Mouse (Mus musculus): Measurements from ENCODE around the gene Babam2. TPM values are rescaled to one million over a fixed set of nuclear protein-coding genes. Genes with fewer than 3 reads are reported as not detected.
"Not testable (repeated sequence)": the region's sequence is repeated elsewhere in the genome, so short reads cannot be mapped to it uniquely, and the experiment has no call there.

The Babam2 gene
- polyA plus RNA-seq, 1 experiment from 2014 or later, result 32.3 TPM

GRCm38 (mm10) chr5:31966741-31967140 is 269.3 kb downstream of the Babam2 start:
- Histone ChIP-seq H3K27ac (ENCODE audit: low read depth, low read length) (no peak overlapping the region), H3K4me2 (ENCODE audit: low read length) (no peak overlapping the region), H3K9me3 (replicated peaks; ENCODE audit: control insufficient read depth, low read length) (no peaks in the 10 kb centered on the region), H3K4me3 (ENCODE audit: low read depth, low read length) (no peak overlapping the region), H3K27me3 (replicated peaks; ENCODE audit: control insufficient read depth, insufficient read depth, low read length) (no peaks in the 10 kb centered on the region), H3K4me1 (ENCODE audit: control insufficient read depth, insufficient read depth, low read length) (no peaks in the 10 kb centered on the region), H3K36me3 (ENCODE audit: control insufficient read depth, insufficient read depth, low read length) (no peaks in the 10 kb centered on the region), H3K9ac (ENCODE audit: low read length) (no peak overlapping the region)
- 55% methylated on average over 5 of the region's 5 CpGs for WGBS
- DNase-seq (ENCODE audit: low spot score) (no peak), ATAC-seq (no peak)

GRCm38 (mm10) chr5:31967526-31967925 is 270.0 kb downstream of the Babam2 start:
- DNase-seq (ENCODE audit: low spot score) (no peak), ATAC-seq (no peak)
- H3K9me3 ChIP-seq (replicated peaks; ENCODE audit: control insufficient read depth, low read length), result no peaks in the 10 kb centered on the region
- no peak overlapping the region for H3K4me2 ChIP-seq (ENCODE audit: low read length)
- H3K27me3 ChIP-seq (replicated peaks; ENCODE audit: control insufficient read depth, insufficient read depth, low read length), result no peaks in the 10 kb centered on the region
- no peaks in the 10 kb centered on the region for H3K4me1 ChIP-seq (ENCODE audit: control insufficient read depth, insufficient read depth, low read length)
- no peak overlapping the region for H3K9ac ChIP-seq (ENCODE audit: low read length)
- H3K36me3 ChIP-seq (ENCODE audit: control insufficient read depth, insufficient read depth, low read length), result no peaks in the 10 kb centered on the region
- no peak overlapping the region for H3K27ac ChIP-seq (ENCODE audit: low read depth, low read length)
- WGBS, result 85% methylated on average over 4 of the region's 4 CpGs
- H3K4me3 ChIP-seq (ENCODE audit: low read depth, low read length), result no peak overlapping the region

DNA sequence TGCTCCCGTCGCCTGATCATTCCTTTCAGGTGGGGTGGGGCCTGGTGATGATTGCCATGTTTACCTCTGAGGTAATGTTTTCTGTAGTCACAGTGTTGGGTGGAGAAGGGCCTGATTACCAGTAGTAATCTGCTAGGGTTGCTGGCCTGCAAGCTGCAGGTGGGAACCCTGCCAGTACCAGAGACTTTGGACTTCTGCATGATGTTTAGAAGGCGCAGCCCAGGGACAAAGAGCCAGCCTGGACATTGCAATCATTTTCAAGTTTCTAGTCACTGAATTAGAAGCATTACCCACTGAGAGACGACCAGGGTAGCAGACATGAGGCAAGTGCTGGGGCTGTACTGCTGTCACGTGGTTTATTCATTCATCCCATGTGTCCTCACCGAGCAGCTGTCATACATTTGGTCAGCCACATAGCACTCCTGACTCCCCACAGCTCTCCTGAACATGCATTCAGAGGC is 270.6 kb downstream of the Babam2 start:
- ATAC-seq (no peak), DNase-seq (ENCODE audit: low spot score) (no peak)
- no peak overlapping the region for H3K27ac ChIP-seq (ENCODE audit: low read depth, low read length)
- H3K9ac ChIP-seq (ENCODE audit: low read length), result no peak overlapping the region
- no peaks in the 10 kb centered on the region for H3K4me1 ChIP-seq (ENCODE audit: control insufficient read depth, insufficient read depth, low read length)
- WGBS, result 82% methylated on average over 6 of the region's 6 CpGs
- H3K36me3 ChIP-seq (ENCODE audit: control insufficient read depth, insufficient read depth, low read length), result no peaks in the 10 kb centered on the region
- no peak overlapping the region for H3K4me2 ChIP-seq (ENCODE audit: low read length)
- H3K4me3 ChIP-seq (ENCODE audit: low read depth, low read length), result no peak overlapping the region
- no peaks in the 10 kb centered on the region for H3K27me3 ChIP-seq (replicated peaks; ENCODE audit: control insufficient read depth, insufficient read depth, low read length)
- no peaks in the 10 kb centered on the region for H3K9me3 ChIP-seq (replicated peaks; ENCODE audit: control insufficient read depth, low read length)

DNA sequence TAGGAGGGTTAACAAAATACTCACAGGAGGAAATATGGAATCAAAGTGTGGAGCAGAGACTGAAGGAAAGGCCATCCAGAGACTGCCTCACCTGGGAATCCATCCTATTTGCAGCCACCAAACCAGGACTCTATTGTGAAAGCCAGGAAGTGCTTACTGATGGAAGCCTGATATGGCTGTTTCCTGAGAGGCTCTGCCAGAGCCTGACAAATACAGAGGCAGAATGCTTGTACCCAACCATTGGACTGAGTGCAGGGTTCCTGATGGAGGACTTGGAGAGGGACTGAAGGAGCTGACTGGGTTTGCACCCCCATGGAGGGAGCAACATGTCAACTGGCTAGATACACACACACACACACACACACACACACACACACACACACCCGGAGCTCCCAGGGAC is 274.9 kb downstream of the Babam2 start:
- not testable (repeated sequence) for DNase-seq (ENCODE audit: low spot score); H3K27ac ChIP-seq (ENCODE audit: low read depth, low read length); H3K4me1 ChIP-seq (ENCODE audit: control insufficient read depth, insufficient read depth, low read length); H3K9ac ChIP-seq (ENCODE audit: low read length); H3K27me3 ChIP-seq (replicated peaks; ENCODE audit: control insufficient read depth, insufficient read depth, low read length); H3K36me3 ChIP-seq (ENCODE audit: control insufficient read depth, insufficient read depth, low read length); H3K9me3 ChIP-seq (replicated peaks; ENCODE audit: control insufficient read depth, low read length); ATAC-seq; H3K4me3 ChIP-seq (ENCODE audit: low read depth, low read length); H3K4me2 ChIP-seq (ENCODE audit: low read length)
- 100% methylated on average over 1 of the region's 1 CpGs for WGBS

GRCm38 (mm10) chr5:31974614-31975168 is 277.2 kb downstream of the Babam2 start:
- WGBS, result 81% methylated on average over 3 of the region's 3 CpGs
- ATAC-seq, result no peak

GRCm38 (mm10) chr5:31982061-31982460 is 284.6 kb downstream of the Babam2 start:
- Histone ChIP-seq H3K4me2 (ENCODE audit: low read length) (no peak overlapping the region), H3K27me3 (replicated peaks; ENCODE audit: control insufficient read depth, insufficient read depth, low read length) (no peaks in the 10 kb centered on the region), H3K4me1 (ENCODE audit: control insufficient read depth, insufficient read depth, low read length) (no peaks in the 10 kb centered on the region), H3K9me3 (replicated peaks; ENCODE audit: control insufficient read depth, low read length) (no peaks in the 10 kb centered on the region), H3K27ac (ENCODE audit: low read depth, low read length) (no peak overlapping the region), H3K36me3 (ENCODE audit: control insufficient read depth, insufficient read depth, low read length) (no peaks in the 10 kb centered on the region), H3K9ac (ENCODE audit: low read length) (no peak overlapping the region), H3K4me3 (ENCODE audit: low read depth, low read length) (no peak overlapping the region)
- ATAC-seq, result no peak
- DNase-seq (ENCODE audit: low spot score), result no peak
- 93% methylated on average over 5 of the region's 5 CpGs for WGBS

More at GRCm38 (mm10) chr5:31974614-31975168, 277.2 kb downstream of the Babam2 start:
- Histone ChIP-seq H3K9me3 (replicated peaks; ENCODE audit: control insufficient read depth, low read length) (no peaks in the 10 kb centered on the region), H3K4me2 (ENCODE audit: low read length) (no peak overlapping the region), H3K36me3 (ENCODE audit: control insufficient read depth, insufficient read depth, low read length) (no peaks in the 10 kb centered on the region), H3K4me1 (ENCODE audit: control insufficient read depth, insufficient read depth, low read length) (no peaks in the 10 kb centered on the region), H3K4me3 (ENCODE audit: low read depth, low read length) (no peak overlapping the region), H3K27me3 (replicated peaks; ENCODE audit: control insufficient read depth, insufficient read depth, low read length) (no peaks in the 10 kb centered on the region), H3K27ac (ENCODE audit: low read depth, low read length) (no peak overlapping the region), H3K9ac (ENCODE audit: low read length) (no peak overlapping the region)
- peak; percentile 36 for DNase-seq (ENCODE audit: low spot score)

- Histone ChIP-seq H3K4me1 (ENCODE audit: control insufficient read depth, insufficient read depth, low read length) (no peaks in the 10 kb centered on the region), H3K36me3 (ENCODE audit: control insufficient read depth, insufficient read depth, low read length) (no peaks in the 10 kb centered on the region), H3K9ac (ENCODE audit: low read length) (no peak overlapping the region), H3K27ac (ENCODE audit: low read depth, low read length) (no peak overlapping the region), H3K27me3 (replicated peaks; ENCODE audit: control insufficient read depth, insufficient read depth, low read length) (no peaks in the 10 kb centered on the region), H3K4me2 (ENCODE audit: low read length) (no peak overlapping the region), H3K9me3 (replicated peaks; ENCODE audit: control insufficient read depth, low read length) (no peaks in the 10 kb centered on the region), H3K4me3 (ENCODE audit: low read depth, low read length) (no peak overlapping the region)
- ATAC-seq, result no peak
- peak; percentile 35 for DNase-seq (ENCODE audit: low spot score)
- WGBS, result 82% methylated on average over 7 of the region's 7 CpGs
Observed at GRCm38 (mm10) chr5:31983161-31983560, 285.7 kb downstream of the Babam2 start.

DNA sequence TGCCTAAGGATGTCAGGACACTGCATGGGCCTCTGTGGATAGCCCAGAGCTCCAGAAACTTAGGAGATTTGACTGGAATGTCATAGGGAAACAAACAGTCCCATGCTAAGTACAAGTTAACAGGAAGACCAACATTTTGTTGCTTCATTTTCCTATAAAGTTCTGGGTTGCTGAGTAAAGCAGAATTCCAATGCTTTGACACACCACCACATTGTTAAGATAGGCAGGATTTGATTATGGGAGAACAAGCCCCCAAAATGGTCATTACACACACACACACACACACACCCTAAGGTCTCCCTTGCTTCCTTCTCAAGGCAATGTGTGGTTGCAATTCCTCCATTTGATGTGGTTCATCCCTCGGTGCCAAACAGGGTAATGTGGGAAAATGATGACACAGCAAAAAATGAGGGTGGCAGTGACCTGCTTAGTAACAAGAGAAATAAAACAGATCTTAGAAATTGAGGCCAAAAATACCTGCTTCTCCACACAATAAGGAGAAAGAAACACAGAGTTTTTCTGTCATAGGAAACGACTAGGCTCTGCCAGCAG is 286.4 kb downstream of the Babam2 start:
- no peak for ATAC-seq

DNA sequence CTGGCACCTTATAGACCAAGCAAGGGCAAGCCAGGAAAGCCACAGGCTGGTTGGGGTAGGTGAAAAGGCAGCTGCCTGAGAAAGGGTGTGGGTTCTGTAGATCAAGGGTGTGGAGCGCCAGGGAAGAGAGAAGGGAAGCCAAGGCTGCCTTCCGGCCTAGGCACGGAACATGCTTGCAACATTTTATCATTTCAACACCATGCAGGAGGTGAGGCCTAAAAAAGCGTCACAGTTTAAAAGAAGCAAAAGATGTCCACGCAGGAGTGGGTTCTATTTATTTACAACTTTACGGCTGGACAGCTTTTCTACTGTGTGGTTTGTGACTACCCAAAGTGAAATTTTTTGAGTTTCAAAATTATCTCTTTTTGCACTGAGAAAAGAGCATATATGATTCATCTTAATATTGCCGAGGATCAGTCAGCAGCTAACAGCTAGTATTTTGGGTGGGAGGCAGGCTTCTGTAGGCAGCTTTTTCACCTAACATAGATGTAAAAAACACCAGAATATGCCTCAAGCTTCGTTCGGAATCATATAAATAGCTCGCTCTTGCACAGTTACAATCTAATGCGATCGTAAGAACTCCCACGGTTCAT is 287.0 kb downstream of the Babam2 start:
- WGBS, result 87% methylated on average over 13 of the region's 13 CpGs
- ATAC-seq (no peak), DNase-seq (ENCODE audit: low spot score) (no peak)
- H3K27me3 ChIP-seq (replicated peaks; ENCODE audit: control insufficient read depth, insufficient read depth, low read length), result no peaks in the 10 kb centered on the region
- H3K9ac ChIP-seq (ENCODE audit: low read length), result no peak overlapping the region
- H3K9me3 ChIP-seq (replicated peaks; ENCODE audit: control insufficient read depth, low read length), result no peaks in the 10 kb centered on the region
- H3K27ac ChIP-seq (ENCODE audit: low read depth, low read length), result no peak overlapping the region
- H3K4me1 ChIP-seq (ENCODE audit: control insufficient read depth, insufficient read depth, low read length), result no peaks in the 10 kb centered on the region
- no peak overlapping the region for H3K4me2 ChIP-seq (ENCODE audit: low read length)
- H3K36me3 ChIP-seq (ENCODE audit: control insufficient read depth, insufficient read depth, low read length), result no peaks in the 10 kb centered on the region
- H3K4me3 ChIP-seq (ENCODE audit: low read depth, low read length), result no peak overlapping the region

More for the DNA sequence above, 286.4 kb downstream of the Babam2 start:
- Histone ChIP-seq H3K9me3 (replicated peaks; ENCODE audit: control insufficient read depth, low read length) (no peaks in the 10 kb centered on the region), H3K4me2 (ENCODE audit: low read length) (no peak overlapping the region), H3K36me3 (ENCODE audit: control insufficient read depth, insufficient read depth, low read length) (no peaks in the 10 kb centered on the region), H3K9ac (ENCODE audit: low read length) (no peak overlapping the region), H3K4me1 (ENCODE audit: control insufficient read depth, insufficient read depth, low read length) (no peaks in the 10 kb centered on the region), H3K4me3 (ENCODE audit: low read depth, low read length) (no peak overlapping the region), H3K27me3 (replicated peaks; ENCODE audit: control insufficient read depth, insufficient read depth, low read length) (no peaks in the 10 kb centered on the region), H3K27ac (ENCODE audit: low read depth, low read length) (no peak overlapping the region)
- 83% methylated on average over 2 of the region's 2 CpGs for WGBS
- DNase-seq (ENCODE audit: low spot score), result no peak

Measured in forebrain, embryonic 14.5 days (tissue).